Mouse (Mus musculus) adrenal gland, postnatal 10 days (tissue): ENCODE measurements around the gene Ffar2. TPM values are rescaled to one million over a fixed set of nuclear protein-coding genes. Genes with fewer than 3 reads are reported as not detected.
A peak's percentile ranks its signal among the peaks of the same experiment; 100 is the strongest.

Experiments used
- DNase-seq: peaks from one replicate; pipeline ENCODE4 v3.0.0; 2021; ENCODE audit warnings: mixed read lengths
- total RNA-seq, 2 experiments: library from RNA; stranded (reverse); gene quantifications; 2 replicates each; pipeline ENCODE4 v1.2.3; 2021

The Ffar2 gene
- total RNA-seq, 2 experiments from 2014 or later: 0.94 to 1.7 TPM

GRCm38 (mm10) chr7:30821532-30821931, 2.0 kb downstream of the Ffar2 start:
- peak; percentile 31 for DNase-seq

DNA sequence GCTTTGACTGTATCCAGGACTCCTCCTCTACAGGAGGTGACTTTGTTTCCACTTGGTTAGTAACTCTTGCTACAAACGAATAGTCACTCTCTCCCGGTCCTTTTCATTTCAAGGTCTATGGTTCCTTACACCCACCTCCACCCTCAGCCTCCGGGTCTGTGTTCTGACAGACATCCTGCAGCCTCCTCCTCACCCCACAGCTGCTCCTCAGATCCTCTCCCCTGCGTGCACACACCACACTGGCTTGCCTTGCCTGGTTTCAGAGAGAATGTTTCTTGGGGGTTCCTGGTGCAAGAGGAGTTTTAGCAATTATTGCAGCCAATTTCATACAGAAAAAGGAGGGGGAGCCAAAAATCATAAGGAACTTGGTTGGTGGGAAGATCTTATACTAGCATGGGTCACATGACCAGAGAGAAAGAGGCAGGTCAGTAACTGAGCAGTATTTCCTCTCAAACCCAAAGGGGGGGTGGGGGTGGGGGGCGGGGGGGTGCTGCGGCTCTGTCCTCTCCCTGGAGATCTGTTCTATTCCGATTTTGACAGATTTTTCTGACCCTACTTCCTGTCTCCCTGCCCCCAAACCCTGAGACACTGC, 2.6 kb downstream of the Ffar2 start:
- no peak for DNase-seq

DNA sequence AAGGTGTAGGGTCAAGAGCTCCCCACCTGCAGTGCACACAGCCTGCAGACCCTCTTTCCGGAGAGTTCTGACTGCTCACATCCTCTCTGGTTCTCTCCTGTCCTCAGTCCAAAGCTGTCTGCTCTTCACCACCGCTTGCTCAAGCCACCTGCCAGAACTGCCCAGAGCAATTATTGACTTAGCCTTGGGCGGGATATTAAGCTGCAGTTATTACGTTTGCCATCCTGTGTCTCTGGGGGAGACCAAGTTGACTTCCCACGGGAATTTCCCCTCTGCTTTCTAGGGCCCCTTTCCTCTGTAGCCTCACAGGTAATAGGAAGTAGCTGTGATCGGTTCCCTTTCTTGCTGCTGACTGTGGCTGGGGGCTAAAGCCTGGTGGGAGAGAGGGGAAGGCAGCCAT, 3.4 kb downstream of the Ffar2 start:
- DNase-seq: no peak

DNA sequence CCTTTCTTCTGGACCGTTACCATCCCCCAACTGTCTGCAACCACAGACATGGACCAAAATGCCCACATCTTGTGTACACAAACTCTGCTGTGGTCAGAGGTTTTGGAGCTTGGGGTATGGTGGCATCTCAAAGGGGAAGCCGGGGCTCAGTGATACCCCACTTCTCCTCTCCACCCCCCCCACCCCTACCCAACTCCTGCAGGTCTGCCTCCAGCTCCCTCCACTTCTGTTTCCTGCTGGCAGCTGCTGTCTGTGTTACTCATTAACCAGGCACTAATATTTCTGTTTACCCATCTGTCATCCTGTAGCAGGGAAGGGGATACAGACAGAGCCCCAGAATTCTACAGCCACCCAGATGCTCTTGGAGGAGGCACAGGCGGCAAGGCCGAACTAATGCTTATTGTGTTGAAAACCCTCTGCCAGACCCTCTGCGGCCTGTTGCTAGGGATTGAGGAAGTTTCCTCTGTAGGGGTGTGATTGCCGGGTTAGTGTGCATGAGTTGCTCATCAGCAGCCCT, 11.2 kb downstream of the Ffar2 start:
- no peak for DNase-seq

DNA sequence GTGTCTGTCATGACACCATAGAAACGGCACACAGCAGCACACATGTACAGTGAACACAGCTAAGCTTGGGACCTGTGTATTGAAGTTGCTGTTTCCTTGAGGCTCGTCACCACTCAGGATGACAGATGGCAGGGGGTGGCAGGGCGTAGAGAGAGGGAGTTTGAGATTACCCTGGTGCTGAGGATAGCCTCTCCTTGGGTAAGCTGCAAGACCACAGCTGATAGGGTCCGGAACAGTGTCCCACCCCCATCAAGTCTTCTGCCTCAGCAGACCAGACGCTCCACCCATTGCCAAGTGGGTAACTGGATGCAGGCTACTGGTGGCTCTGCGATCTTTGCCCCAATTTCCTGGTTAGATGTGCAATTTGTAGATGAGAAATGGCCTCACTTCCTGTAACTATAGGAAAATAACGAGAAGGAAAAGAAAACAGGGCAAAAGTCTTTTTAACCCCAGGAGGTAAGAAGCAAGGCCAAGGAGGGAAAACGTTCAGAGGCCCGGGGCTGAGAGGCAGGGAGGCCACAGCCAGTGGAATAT, 11.8 kb downstream of the Ffar2 start:
- peak; percentile 28 for DNase-seq

- no peak for DNase-seq
Observed at GRCm38 (mm10) chr7:30810319-30810718, 13.3 kb downstream of the Ffar2 start.

- peak; percentile 77 for DNase-seq
Observed at GRCm38 (mm10) chr7:30805924-30806323, 17.7 kb downstream of the Ffar2 start.

GRCm38 (mm10) chr7:30804026-30804715, 19.4 kb downstream of the Ffar2 start:
- DNase-seq: no peak

DNA sequence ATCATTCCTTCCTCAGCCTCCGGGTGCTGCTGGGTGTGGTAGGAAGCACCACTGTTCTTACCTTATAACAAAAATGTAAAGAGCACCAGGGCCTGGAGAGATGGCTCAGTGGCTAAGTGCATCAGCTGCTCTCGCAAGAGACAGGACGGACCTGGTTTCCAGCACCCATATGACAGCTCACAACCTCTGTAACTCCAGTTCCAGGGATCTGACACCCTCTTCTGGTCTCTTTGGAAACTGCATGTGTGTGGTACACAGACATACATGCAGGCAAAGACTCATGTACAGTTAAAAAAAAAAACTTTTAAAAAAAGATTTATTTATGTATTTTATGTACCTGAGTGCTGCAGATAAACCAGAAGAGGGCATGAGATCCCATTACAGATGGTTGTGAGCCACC, 20.3 kb downstream of the Ffar2 start:
- DNase-seq: no peak

DNA sequence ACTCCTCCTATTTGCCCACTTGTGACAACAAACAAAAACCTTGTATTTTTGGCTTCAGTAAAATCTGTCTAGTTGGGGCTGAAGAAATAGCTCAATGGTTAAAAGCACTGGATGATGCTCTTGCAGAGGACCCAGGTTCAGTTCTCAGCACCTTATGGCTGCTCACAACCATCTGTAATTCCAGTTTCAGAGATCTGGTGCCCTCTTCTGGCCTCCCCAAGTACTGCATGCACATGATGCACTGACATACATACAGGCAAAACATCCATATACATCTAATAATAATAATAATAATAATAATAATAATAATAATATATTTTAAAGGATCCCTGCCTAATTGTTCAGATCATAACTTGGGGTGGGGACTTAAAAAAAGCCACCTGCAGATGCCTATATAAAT, 22.9 kb downstream of the Ffar2 start:
- DNase-seq: no peak

- DNase-seq: no peak
Observed at GRCm38 (mm10) chr7:30796790-30797189, 26.8 kb downstream of the Ffar2 start.

GRCm38 (mm10) chr7:30794921-30795320, 28.7 kb downstream of the Ffar2 start:
- no peak for DNase-seq

GRCm38 (mm10) chr7:30791921-30792320, 31.7 kb downstream of the Ffar2 start:
- no peak for DNase-seq

DNA sequence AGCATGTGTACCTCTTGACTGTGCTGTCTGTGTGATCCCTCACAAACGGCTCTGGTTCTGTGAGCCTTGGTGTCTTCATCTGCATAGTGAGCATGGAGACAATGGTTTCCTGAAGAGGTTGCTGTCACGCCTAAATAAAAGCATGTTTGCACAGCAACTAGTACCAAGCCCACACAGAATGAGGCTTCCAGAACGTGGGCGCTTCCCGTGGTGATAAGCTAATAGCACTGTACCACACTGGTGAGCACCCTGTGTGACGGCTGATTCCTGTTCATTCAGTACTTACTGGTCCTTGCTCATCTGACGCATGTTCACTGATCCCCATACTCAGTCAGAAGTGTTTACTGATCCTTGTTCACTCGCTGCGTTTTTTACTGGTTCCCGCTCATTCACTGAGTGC, 33.4 kb downstream of the Ffar2 start:
- no peak for DNase-seq

DNA sequence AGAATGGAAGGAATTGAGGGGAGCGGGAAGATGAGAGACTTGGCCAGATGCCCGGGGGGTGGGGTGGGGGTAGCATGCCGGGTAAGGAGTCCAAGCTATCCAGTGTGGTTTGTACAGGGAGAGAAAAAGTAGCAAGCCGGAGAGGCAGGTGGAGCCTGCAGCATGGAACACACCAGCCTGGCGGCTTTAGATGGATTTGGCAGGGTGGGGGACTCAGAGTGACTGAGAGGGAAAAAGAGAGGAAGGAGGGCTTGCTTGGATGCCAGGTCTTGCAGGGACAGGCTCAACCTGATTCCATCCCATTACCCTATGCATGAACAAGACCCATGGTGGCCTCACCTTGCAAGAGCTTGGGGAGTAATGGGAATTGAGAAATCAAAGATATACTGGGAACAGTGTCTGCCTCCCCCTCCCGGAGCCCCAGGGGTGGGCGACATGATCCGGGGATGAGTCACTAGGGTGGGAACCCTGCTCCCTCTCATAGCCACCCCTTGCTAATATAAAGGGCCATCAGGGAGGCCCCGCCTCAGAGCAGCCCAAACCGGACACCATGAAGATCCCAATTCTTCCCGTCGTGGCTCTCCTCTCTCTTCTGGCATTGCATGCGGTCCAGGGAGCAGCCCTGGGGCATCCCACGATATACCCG, 36.1 kb downstream of the Ffar2 start, which contains the start of gene Krtdap:
Krtdap (plus strand) TSS at position 520 of the 646 bp plus-strand sequence.
- DNase-seq: no peak

GRCm38 (mm10) chr7:30785721-30786546, 37.6 kb downstream of the Ffar2 start:
- no peak for DNase-seq

- no peak for DNase-seq
Observed at GRCm38 (mm10) chr7:30785154-30785553, 38.4 kb downstream of the Ffar2 start.

DNA sequence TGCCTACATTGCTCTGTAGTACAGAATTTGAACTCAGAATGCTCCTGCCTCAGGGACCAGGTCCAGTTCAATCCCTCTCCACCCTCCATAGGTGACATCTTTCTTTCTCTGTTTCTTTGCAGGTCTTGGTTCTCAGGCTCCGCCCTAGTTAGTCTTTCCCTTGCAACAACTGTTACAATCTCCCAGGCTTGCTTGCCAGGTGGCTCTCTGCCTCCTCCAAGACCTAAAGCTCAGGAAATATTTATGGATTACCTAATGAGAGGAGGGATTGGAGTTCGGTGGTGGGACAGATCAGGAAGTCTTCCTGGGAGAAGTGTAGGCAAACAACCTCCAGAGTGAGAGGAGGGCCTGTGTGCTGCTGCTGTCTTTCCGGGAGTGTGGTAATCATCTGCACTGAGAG, 40.9 kb downstream of the Ffar2 start:
- DNase-seq: no peak

DNA sequence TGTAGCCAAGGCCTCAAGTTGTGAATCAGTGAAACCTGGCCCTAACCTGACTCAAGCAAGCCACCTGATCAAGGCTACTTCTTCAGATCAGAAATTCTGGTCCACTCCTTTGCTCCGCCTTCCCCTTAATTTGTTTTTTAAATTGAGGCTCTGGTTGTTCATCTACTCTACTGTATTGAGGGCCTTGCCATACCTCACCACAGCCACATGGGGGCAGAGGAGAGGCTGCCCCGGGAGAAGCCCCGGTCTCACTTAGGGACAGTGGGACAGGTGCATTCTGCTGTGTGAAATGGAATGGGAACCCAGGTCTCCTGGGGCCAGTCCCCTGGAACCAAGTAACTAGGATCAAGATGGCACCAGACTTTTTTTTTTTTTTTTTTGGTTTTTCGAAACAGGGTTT, 41.8 kb downstream of the Ffar2 start:
- DNase-seq: no peak

- DNase-seq: no peak
Observed at GRCm38 (mm10) chr7:30777911-30778310, 45.7 kb downstream of the Ffar2 start.

GRCm38 (mm10) chr7:30777081-30777579, 46.4 kb downstream of the Ffar2 start:
- DNase-seq: no peak

DNA sequence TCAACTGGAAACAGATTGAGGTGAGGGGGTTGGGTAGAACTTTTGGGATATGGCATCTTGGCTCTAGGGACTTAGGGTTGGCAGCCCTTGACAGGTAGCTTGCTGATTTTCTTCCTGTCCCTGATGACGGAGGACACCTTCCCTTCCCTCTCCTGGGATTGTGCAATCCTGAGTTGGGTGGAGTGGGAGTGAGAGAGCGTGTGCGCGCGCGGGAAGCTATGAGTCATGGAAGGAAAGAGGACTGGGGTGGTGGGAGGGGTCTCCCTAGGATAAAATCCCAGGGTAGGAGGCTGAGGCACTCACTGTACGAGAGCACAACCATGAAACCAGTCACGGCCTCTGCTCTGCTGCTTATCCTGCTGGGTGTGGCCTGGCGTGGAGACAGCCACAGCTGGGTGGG, 47.5 kb downstream of the Ffar2 start:
- DNase-seq: no peak
